Mouse (Mus musculus) v-Abl transformed pro-B cells (cell line): Measurements from ENCODE around the gene Efna5.

Experiments
- in situ Hi-C, 2 experiments: fragments of 400-800 bp; cut with MboI; formaldehyde crosslinking; loops; one replicate each; pipeline ENCODE4 v1.15.1; 2025; ENCODE audit not compliant: unreplicated experiment in 2 of 2

Gene Efna5

DNA sequence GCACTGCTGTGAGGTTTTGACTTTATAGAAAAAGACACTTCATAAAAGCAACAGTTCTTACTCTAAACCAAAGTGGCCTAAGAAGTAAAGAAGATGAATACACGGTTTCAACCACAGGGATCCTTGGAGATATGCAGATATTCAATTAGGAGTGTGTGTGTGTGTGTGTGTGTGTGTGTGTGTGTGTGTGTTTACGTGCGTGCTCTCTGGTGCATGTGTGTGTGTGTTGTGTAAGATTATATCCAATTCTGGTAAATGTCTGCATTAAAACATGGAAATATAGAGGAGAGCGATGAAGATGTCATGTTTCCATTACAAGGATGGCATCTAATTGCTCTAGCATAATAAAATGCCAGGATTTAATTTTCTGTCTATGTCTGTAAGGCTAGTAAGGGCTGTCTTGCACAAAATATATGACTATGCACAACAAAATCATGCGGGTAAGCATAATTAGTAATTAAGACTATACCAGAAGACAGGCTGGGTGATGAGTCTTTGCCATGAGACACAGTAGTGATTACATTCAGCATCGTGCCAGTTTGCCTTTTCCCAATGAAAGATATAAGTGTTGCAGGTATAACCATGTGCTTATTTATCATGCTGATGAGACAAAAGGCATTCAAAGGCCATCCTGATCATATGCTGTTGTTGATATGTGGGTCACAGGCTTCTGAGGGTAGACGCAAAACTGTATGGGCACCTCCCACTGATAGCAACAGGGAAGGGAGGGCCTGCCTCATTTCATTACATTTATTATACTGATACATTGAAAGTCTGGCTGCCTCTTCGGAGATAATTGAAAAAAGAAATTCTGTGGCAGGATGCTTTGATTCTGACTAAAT, 256.1 kb downstream of the Efna5 start:
- in situ Hi-C loops = no loop called here

DNA sequence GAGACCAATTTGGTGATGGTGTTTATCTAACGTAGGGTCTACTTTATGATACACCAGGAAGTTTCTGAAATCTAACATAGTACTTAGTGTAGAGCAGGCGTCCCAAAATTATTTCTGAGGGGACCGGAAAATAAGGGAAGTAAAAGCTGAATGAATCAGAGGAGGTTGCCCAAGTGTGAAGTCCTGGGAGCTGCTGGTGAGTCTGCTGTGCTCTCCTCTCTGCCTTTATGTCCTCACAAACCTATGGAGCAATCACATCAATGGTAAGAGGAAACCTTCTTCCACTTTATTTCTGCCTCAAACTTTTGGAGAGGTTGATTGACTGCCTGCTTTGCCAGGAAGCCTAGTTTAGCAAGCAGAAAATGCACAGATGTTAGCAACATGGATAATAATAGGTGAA, 257.9 kb downstream of the Efna5 start:
- in situ Hi-C loops = no loop called here

DNA sequence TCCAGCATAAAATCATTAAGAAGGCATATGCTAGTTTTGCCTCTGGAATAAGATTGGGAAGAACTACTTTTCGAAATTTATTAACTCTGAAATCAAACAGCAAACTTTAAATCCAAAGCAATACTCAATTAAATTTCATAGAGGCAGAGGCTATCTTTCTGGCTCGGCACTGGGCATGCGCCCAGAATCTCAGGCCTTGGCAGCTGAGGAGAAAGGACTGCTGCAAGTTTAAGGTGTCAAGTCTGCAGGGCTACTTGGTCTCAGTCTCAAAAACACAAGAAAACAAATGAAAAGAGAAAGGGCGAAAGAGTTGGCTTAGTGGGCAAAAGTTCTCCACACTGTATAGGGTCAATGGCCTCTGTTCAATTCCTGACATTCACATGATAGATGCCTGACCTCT, 258.6 kb downstream of the Efna5 start:
- in situ Hi-C loops = no loop called here

DNA sequence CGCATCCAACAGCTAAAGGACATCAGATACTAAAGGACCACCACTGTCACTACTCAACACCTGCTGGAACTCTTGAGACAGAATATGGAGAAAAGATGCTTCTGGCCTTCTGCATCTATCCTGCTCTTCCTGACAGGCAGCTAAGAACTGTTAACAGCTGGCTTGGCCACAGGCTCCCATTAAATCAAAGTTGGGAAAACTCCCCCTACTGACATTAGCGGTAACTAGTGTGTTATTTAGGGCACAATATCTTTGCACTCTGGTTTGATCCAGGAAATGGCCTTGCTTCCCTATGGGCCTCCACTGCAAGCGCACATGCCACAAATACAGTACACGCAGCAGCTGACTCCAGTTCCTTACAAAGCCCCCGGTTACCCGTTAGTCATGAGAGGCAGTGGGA, 266.0 kb downstream of the Efna5 start:
- in situ Hi-C loops = no loop called here

DNA sequence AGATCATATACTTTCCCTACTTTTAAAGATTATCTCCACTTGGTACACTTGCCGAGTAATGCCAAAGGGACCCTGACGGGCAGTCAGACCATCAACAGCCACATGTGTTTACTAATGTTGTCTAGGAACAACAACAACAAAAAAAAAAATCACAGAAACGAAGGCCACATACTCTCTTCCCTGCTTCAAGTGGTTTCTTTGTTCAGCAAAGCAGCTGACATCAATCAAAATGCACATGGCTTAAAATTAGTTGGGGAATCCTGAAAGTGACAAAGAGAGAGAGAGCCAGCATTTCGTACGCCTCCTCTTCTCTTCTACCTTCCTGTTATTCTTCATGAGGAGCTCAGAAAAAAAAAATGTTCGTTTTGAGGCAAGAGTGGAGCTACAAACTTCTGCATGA, 266.4 kb downstream of the Efna5 start:
- in situ Hi-C loops = no loop called here

DNA sequence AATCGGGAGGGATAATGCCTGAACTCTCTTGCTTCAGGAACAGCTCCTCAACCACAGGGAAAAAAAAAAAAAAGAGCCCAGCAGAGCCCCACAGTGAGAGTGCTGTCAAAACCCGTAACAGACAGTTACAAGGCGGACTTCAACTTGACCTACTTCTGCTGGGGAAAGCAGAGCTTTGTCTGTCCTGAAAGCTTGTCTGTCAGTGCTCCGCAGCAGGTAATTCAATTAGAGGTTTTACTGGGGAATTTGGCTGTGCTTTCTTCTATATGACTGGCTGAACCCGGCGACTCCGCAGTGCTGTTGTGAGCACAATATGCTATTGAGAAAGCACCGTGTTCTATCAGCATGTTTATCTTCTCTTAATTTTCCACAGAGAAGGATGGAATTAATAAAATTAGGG, 266.9 kb downstream of the Efna5 start:
- in situ Hi-C loops = no loop called here

DNA sequence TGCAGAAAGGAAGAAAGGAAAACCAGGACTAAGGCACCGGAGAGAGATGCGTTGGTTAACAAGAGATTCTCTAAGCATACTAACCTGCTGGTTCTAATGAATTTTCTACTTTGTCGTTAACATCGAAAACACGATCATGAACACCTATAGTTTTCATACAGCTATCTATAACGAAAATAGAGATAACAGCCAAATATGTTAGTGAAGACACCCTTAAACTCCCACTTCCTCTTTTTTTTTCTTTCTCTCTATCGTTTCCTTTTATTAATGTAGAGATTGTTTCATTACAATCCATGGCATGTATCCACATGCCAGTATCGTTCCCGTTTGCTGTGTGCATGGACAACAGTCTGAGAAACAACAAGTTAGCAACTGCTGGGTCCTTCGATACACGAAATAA, 267.9 kb downstream of the Efna5 start:
- in situ Hi-C loops = no loop called here

DNA sequence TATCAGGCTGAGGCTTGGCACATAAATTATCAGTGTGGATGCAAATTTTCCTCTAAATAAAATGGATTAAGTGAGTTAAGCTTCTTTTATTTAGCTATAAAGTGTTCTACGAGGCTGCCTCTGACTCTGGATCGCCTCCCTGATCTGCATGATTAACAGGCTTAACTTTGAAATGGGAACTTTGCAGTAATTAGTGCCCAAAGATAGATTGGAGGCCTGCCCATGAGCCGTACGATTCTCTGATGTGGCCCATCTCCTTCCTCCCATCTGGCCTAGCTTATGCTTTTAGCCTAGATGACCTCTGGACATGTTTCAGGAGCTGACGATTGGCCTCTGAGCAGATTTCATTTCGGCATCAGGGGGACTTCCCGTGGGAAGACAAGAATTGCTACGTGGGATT, 273.0 kb downstream of the Efna5 start:
- in situ Hi-C loops = no loop called here

DNA sequence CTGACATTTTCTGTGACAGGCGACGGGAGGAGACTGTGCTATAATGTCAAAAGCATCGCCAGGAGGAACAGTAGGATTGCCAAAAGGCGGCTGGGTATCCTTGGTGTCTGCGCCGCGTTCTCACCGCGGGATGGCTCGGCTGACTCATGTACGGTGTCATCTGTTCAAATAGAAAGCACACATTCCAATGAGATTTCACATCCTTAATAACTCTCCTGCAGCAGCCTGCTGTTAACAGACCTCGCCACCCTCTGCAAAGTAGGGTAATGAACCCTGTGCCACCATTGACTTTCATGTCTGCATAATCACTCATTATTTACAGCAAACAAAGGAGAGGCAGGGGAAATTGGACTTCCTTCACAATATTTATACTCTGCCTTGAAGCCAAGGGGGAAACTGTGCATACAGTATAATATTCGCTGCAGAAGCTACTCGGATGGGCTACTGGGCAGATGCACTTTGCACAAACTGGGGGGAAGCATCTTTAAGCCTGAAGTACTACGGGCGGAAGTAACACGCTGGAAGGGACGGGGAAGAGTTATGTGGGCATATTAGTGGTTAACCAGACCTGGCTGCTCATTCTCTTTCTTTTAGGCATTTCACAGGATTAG, 273.7 kb downstream of the Efna5 start:
- in situ Hi-C loops = no loop called here

DNA sequence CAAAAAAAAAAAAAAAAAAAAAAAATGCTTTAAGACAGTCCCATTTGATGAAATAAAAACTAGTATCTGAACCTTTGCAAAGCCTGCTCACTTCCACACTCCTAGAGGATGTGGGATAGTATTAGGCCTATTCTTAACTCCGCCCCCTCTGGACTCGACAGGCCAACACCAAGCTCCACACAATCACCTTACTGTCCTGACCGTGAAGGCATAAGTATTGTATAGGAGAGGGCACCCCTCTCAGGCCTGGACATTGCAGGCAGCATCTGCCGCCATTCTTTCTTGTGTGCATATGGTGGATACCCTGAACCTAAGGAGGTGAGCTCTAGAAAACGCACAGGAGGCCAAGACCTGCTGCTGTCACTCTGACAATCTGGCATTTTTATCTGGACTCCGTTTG, 274.4 kb downstream of the Efna5 start:
- in situ Hi-C loops = no loop called here

DNA sequence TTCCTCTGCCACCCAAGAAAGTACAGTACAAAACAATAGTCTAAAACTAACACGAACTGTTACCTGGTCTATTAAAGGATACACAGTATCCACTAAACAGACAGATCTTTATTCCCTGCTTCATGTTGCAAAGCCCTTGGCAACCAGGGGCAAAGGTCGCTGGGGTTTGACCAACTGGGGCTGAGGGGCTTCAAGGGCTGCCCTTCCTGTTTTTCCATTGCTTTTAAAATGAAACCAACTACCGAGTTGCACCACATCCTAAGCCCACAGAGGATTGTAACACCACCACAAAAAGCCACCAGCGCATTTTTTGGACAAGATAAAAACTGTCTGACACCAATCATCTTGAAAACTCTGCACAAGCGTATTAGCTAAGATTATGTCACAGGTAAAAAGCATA, 276.8 kb downstream of the Efna5 start:
- in situ Hi-C loops = no loop called here

DNA sequence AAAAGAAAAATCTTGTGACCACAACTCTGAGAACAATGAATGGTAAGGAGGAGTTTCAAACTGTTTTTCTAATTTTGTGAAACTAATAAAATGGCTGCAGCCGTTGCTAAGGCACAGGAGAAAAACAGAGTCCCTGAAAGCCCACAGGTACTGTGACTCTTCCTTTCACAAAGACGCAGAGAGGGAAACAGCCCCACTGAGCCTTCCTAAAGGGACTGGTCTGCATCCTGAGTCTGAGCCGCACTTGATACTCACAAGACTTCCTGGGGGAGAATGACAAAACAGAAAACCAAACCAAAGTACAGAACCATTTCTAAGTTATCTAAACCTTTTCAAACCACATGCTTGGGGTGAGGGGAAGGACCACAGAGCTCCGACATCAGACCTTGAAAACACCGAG, 277.5 kb downstream of the Efna5 start:
- in situ Hi-C loops = no loop called here

DNA sequence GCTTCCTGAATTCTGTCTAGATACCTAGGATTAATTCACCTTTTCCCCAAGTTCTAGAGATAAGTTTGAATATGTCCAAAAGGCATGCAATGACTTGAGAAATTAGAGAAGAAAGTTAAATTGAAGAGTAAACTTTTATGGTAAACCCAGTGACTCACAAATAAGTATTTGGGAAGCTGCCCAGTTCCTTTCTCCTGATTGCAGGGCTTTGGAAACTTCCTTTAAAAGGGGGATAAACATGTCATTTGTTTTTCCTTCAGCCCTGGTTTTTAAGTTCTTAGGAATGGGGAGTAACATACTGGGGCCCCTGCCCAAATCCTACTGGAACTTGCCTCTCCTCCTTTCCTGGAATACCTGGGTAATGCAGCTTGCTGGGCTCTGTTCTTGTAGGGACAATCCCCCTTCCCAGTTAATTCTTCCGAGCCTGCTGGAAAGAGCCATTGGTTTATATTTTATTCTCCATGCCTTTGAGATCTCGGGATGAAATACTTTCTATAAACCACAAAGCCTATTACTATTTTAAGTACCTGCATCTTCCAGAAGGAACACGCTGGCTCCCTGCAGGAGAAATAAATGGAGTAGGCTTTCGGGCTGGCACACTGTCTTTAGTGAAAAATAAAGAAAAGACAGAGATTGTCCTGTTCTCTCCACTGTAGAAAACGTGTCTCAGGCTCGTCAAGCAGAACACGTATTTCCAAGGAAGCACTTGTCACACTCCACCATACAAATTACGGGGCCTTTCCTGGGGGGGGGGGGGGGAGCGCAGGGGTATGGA, 282.2 kb downstream of the Efna5 start:
- in situ Hi-C loops = no loop called here

DNA sequence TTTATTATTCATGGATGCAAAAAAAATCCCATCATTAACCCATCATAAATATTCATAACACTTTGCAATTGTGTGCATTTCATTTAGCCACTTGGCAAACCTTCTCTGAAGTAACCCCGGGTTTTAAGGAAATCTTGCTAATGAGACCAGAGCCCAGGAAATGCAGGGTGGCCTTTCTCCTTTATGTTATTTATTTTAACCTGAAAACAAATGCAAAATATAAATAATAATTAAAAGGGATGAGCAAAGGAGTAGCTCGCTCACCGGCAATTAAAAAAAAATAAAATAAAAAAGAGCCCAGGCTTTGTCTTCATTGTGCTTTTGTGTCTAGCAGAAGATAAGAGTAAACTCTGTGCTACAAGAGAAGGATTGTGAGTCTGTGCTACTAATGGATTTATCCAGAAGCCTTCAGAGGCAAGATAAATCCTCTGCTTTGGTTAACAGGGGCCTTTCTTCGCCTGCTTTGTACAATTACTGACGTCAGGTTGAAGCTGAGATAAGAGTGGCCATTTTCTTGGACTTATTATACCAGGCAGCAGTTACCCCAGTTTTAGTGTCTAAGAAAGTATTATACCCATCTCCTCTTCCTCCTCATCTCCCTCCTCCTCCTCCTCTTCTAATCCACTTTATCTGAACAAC, 288.6 kb downstream of the Efna5 start:
- in situ Hi-C loops = no loop called here

DNA sequence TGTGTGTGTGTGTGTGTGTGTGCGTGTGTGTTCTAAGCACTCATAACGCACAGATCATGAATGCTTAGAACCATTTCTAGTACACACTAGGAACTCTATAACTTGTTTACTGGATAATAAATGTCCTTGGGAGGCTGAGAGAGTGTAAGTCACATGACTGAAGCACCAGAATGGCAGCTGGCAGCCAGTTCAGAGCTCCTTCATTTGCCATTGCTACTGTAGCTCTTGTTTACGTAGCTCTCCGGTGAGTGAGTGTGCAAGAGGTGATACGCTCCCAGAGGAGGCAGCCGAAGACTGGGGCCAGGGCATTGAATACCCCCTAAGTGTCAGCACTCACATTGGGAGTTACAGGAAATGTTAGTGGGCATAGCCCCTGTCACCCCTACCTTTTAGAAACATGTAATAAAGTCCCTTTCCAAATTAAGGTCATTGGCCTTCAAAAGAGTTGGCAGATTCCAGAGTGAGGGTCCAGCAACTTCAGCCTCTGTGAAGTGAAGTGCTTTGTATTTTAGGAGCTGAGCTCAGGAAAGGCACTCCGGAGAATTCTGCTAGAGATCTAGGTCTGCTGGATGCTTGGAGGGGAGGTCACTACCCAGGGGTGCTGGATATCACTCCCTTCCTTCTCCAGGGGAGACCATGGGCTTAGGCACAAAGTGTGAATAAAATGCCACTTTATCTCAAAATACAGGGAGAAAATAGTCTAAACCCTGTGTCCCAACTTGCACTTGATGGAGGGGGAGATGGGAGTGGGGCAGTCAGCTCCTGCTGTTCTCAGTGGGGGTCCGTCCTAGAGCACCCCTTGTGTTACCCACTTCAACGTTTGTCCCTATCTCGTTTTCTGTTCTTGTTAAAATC, 289.3 kb downstream of the Efna5 start:
- in situ Hi-C loops = no loop called here

DNA sequence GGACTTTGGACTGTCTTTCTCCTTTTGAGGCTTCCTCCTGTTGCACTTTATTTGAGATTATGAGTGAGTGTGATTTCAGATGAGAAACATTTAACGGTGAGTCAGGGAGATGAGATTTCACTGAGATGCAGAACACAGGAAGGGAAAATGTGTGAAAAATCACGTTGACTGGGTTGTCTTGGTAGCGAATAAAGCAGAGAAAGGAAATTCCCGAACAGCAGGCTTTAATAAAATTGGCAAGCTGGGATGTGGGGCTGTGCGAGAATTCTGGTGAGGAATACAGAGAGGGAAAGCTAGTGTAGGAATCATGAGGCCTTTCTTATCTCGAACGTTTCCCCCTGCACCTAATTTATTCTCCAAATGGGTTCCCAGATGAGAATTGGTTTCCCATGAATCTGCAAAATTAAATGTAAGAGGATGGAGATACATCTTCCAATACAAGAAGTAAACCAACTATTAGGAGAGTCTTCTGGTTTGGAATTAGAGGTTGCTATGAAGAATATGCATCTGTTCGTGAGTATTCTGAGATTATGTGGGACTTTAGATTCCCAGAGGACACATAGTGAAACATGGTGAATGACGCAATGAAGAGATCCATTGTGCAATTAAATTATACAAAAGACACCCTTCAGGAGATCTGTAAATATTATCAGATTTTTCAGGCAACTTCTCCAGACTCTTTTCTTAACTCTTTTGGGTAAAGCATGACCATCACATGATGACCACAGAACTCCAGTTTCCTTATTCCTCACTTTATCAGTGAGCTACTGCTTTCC, 290.2 kb downstream of the Efna5 start:
- in situ Hi-C loops = no loop called here

DNA sequence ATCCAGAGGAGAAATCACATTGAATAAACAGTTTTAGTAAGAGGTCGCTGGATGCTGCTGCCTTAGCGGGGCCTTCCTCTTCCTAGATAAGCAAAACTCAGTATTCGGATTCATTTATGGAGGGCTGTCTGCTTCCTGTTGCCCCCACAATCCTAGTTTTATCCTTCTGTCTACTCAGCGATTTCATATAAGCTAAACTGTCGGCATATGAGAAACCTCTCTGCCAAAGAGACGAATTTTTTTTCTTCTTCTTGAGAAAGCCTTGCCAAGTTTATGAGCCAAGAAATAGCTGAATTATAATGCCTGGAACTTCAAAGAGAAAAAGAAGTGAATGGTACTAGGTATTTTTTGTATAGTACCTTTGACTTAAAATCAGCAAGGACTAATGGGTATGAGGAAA, 301.0 kb downstream of the Efna5 start:
- in situ Hi-C loops = no loop called here

DNA sequence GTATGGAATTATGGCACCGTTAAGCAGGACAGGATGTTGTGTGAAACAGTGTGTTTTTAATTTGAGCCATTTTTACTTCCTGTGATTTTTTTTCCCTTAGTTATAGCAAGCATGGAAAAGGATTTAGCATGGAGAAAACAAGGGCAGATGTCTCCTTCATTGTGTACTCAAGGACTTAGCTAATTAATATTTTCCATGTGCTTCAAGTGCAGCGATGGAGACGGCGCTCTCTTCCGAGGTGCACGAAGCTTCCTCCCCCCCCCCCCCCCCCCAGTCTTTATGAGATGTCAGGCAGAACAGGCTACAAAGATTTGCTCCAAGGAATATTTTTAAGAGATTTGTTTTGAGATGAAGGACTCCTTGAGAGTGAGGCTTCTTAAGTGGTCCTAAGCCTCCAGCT, 301.5 kb downstream of the Efna5 start:
- in situ Hi-C loops = no loop called here

DNA sequence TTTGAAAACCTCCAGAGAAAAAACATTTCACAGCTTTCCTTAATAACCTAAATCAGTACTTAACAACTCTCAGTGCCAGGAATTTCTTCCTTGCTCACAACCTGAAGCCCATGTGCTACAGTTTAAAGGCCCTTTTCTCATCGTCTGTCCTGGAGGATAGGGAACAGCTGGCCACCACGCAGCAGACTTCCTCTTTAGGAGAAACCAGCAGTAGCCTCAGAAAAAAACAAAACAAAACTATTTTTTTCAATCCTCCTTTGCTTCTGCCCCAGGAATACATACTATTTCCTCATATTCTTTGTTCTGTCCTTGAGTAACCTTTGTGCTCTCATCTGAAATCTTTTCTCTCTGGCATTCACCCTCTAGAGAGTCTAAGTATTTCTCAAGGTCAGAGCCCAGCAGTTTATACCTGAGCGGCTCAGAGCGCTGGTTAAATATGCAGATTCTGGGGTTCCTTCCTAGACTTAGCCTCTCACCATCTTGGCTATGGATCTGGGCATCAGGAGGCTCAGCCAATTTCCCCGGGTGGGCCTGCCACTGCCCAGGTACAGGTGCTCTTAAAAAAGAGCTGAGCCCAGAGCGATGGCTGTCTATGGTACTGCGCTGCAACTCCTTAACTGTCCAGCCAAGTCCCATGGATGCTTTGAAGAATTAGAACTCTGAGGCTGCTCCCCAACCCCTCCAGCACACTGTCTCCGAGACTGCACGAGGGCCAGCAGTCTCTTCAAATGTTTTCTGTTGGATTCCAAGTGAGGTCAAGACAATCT, 306.4 kb downstream of the Efna5 start:
- in situ Hi-C loops = no loop called here
